Mouse (Mus musculus): ENCODE measurements at regions not wholly inside any gene's neighbourhood (a gene's known extent, or its start where the extent isn't known, plus 50 kb on each side); places are given as distances from the start of the nearest gene placed in this dataset.

- no peak for TF ChIP-seq POLR2A (IDR thresholded peaks at IDR 0.05; ENCODE audit: control insufficient read depth, extremely low read depth, insufficient read depth, low read length, poor library complexity)
- TF ChIP-seq CTCF (IDR thresholded peaks at IDR 0.05; ENCODE audit: borderline replicate concordance, control insufficient read depth, extremely low read depth, insufficient read depth, low read length, poor library complexity) = no peak
These were observed 257.2 kb downstream of the Gm9195 start for GRCm38 (mm10) chr14:72234234-72235075.

Measured in thymus, adult 2 months (tissue).